Mouse (Mus musculus) CH12.LX (cell line): ENCODE data around the gene Tigit. TPM values are rescaled to one million over a fixed set of nuclear protein-coding genes. Genes with fewer than 3 reads are reported as not detected.

Experiments
- DNase-seq: peaks from one replicate; pipeline ENCODE4 v3.0.0-alpha.2; 2013; ENCODE audit errors: extremely low read depth
- H3K27ac ChIP-seq: 2 replicates; pipeline ENCODE4 v1.5.1; 2012; ENCODE audit warnings: low read depth, mild to moderate bottlenecking, control low read depth, moderate library complexity; ENCODE audit not compliant: insufficient read depth
- H3K27me3 ChIP-seq: replicated peaks from 2 replicates; pipeline ENCODE3; 2012; ENCODE audit warnings: inconsistent platforms
- H3K36me3 ChIP-seq, 2 experiments: replicated peaks in 1 of 2; 2 replicates each; pipeline versions ENCODE3 to v1.6.1; 2012; ENCODE audit warnings: inconsistent platforms in 1 of 2, low read length in 1 of 2, mild to moderate bottlenecking in 1 of 2, mixed read lengths in 1 of 2, moderate library complexity in 1 of 2; ENCODE audit not compliant: control insufficient read depth in 1 of 2, insufficient read depth in 1 of 2
- H3K4me1 ChIP-seq, 2 experiments: 2 replicates each; pipeline ENCODE4 v1.6.1; 2012; ENCODE audit warnings: inconsistent platforms in 1 of 2, moderate library complexity in 1 of 2; ENCODE audit not compliant: insufficient read depth in 2 of 2, control insufficient read depth in 1 of 2
- H3K4me2 ChIP-seq: 2 replicates; pipeline ENCODE4 v1.6.1; 2012; ENCODE audit warnings: low read depth, mild to moderate bottlenecking, control low read depth; ENCODE audit not compliant: poor library complexity, insufficient read depth, severe bottlenecking
- H3K4me3 ChIP-seq, 3 experiments: fragments of 150-350 bp in 1 of 3; sonication (generic) in 1 of 3; replicated peaks in 1 of 3; 2 replicates each; pipeline versions ENCODE3 to v1.5.1; 2011 to 2012; ENCODE audit warnings: low read depth in 2 of 3, low read length in 2 of 3, mild to moderate bottlenecking in 2 of 3, moderate library complexity in 2 of 3, control low read depth in 1 of 3, improper control_type of control experiment in 1 of 3, inconsistent platforms in 1 of 3, mixed read lengths in 1 of 3; ENCODE audit not compliant: poor library complexity in 1 of 3
- H3K79me2 ChIP-seq: replicated peaks from 2 replicates; pipeline ENCODE4 v1.6.1; 2012; ENCODE audit warnings: mild to moderate bottlenecking, moderate library complexity; ENCODE audit not compliant: control insufficient read depth, poor library complexity, insufficient read depth, severe bottlenecking; ENCODE audit errors: extremely low read depth
- H3K9ac ChIP-seq: 2 replicates; pipeline ENCODE4 v1.6.1; 2012; ENCODE audit warnings: low read depth, mild to moderate bottlenecking, control low read depth, moderate library complexity; ENCODE audit not compliant: insufficient read depth
- H3K9me3 ChIP-seq: replicated peaks from 2 replicates; pipeline ENCODE3; 2012; ENCODE audit warnings: low read length, inconsistent platforms, mixed read lengths
- BHLHE40 ChIP-seq: IDR thresholded peaks from 2 replicates; pipeline ENCODE4 v1.6.1; 2011; ENCODE audit warnings: mild to moderate bottlenecking, low read depth, low read length, improper control_type of control experiment
- CHD1 ChIP-seq: IDR thresholded peaks from 2 replicates; pipeline ENCODE4 v1.6.1; 2012; ENCODE audit warnings: low read depth, low read length, improper control_type of control experiment, inconsistent platforms
- CHD2 ChIP-seq: IDR thresholded peaks from 2 replicates; pipeline ENCODE4 v1.6.1; 2011; ENCODE audit warnings: low read length, improper control_type of control experiment
- CTCF ChIP-seq, 2 experiments: IDR thresholded peaks in 1 of 2; conservative IDR thresholded peaks in 1 of 2; 2 replicates each; pipeline ENCODE4 v1.5.1; 2011 to 2012; ENCODE audit warnings: low read depth in 2 of 2, low read length in 2 of 2, improper control_type of control experiment in 1 of 2, inconsistent platforms in 1 of 2, mild to moderate bottlenecking in 1 of 2, moderate library complexity in 1 of 2
- E2F4 ChIP-seq: IDR thresholded peaks from 2 replicates; pipeline ENCODE4 v1.6.1; 2011; ENCODE audit warnings: low read depth, low read length, improper control_type of control experiment; ENCODE audit not compliant: insufficient replicate concordance
- ELF1 ChIP-seq: IDR thresholded peaks from 2 replicates; pipeline ENCODE4 v1.6.1; 2014; ENCODE audit warnings: low read depth, mild to moderate bottlenecking, inconsistent platforms, low read length, improper control_type of control experiment
- ETS1 ChIP-seq: conservative IDR thresholded peaks from 2 replicates; pipeline ENCODE4 v1.6.1; 2012; ENCODE audit warnings: low read depth, mild to moderate bottlenecking, inconsistent platforms, low read length, improper control_type of control experiment, moderate library complexity
- GABPA ChIP-seq: IDR thresholded peaks from 2 replicates; pipeline ENCODE4 v1.6.1; 2012; ENCODE audit warnings: low read depth, low read length, improper control_type of control experiment, inconsistent platforms; ENCODE audit not compliant: insufficient replicate concordance
- HCFC1 ChIP-seq: IDR thresholded peaks from 2 replicates; pipeline ENCODE4 v1.6.1; 2012; ENCODE audit warnings: low read depth, mild to moderate bottlenecking, inconsistent platforms, low read length, improper control_type of control experiment
- IRF4 ChIP-seq: IDR thresholded peaks from 2 replicates; pipeline ENCODE4 v1.6.1; 2014; ENCODE audit warnings: low read depth, mild to moderate bottlenecking, inconsistent platforms, low read length, improper control_type of control experiment
- JUN ChIP-seq: IDR thresholded peaks from 2 replicates; pipeline ENCODE4 v1.6.1; 2011; ENCODE audit warnings: low read depth, mild to moderate bottlenecking, low read length, improper control_type of control experiment, moderate library complexity; ENCODE audit not compliant: insufficient read depth
- JUND ChIP-seq: conservative IDR thresholded peaks from 2 replicates; pipeline ENCODE4 v1.6.1; 2011; ENCODE audit warnings: low read depth, low read length, improper control_type of control experiment
- KAT2A ChIP-seq: IDR thresholded peaks from 2 replicates; pipeline ENCODE4 v1.6.1; 2012; ENCODE audit warnings: low read length, improper control_type of control experiment, inconsistent platforms; ENCODE audit not compliant: insufficient replicate concordance
- MAFK ChIP-seq: IDR thresholded peaks from 2 replicates; pipeline ENCODE4 v1.6.1; 2011; ENCODE audit warnings: low read length, improper control_type of control experiment; ENCODE audit not compliant: insufficient replicate concordance
- MAX ChIP-seq: IDR thresholded peaks from 2 replicates; pipeline ENCODE4 v1.6.1; 2011; ENCODE audit warnings: low read length, improper control_type of control experiment
- MAZ ChIP-seq: IDR thresholded peaks from 2 replicates; pipeline ENCODE4 v1.6.1; 2012; ENCODE audit warnings: low read depth, mild to moderate bottlenecking, inconsistent platforms, low read length, improper control_type of control experiment, moderate library complexity
- MEF2A ChIP-seq: IDR thresholded peaks from 2 replicates; pipeline ENCODE4 v1.6.1; 2014; ENCODE audit warnings: low read depth, mild to moderate bottlenecking, inconsistent platforms, low read length, improper control_type of control experiment, borderline replicate concordance
- MXI1 ChIP-seq: IDR thresholded peaks from 2 replicates; pipeline ENCODE4 v1.6.1; 2011; ENCODE audit warnings: mild to moderate bottlenecking, low read depth, low read length, improper control_type of control experiment
- MYC ChIP-seq: IDR thresholded peaks from 2 replicates; pipeline ENCODE4 v1.6.1; 2011; ENCODE audit warnings: low read depth, mild to moderate bottlenecking, improper control_type of control experiment, low read length
- NELFE ChIP-seq: IDR thresholded peaks from 2 replicates; pipeline ENCODE4 v1.6.1; 2011; ENCODE audit warnings: low read depth, low read length, improper control_type of control experiment
- NRF1 ChIP-seq: IDR thresholded peaks from 2 replicates; pipeline ENCODE4 v1.6.1; 2014; ENCODE audit warnings: low read depth, mild to moderate bottlenecking, inconsistent platforms, low read length, improper control_type of control experiment, moderate library complexity
- PAX5 ChIP-seq: IDR thresholded peaks from 2 replicates; pipeline ENCODE4 v1.6.1; 2012; ENCODE audit warnings: low read length, inconsistent platforms, mixed read lengths
- POLR2A ChIP-seq: IDR thresholded peaks from 2 replicates; pipeline ENCODE4 v1.6.1; 2011; ENCODE audit warnings: low read depth, mild to moderate bottlenecking, improper control_type of control experiment, low read length
- POLR2AphosphoS2 ChIP-seq: IDR thresholded peaks from 2 replicates; pipeline ENCODE4 v1.6.1; 2011; ENCODE audit warnings: low read depth, low read length, improper control_type of control experiment
- RAD21 ChIP-seq: IDR thresholded peaks from 2 replicates; pipeline ENCODE4 v1.6.1; 2011; ENCODE audit warnings: low read depth, mild to moderate bottlenecking, low read length, improper control_type of control experiment, moderate library complexity
- RCOR1 ChIP-seq: conservative IDR thresholded peaks from 2 replicates; pipeline ENCODE4 v1.6.1; 2012; ENCODE audit warnings: low read depth, mild to moderate bottlenecking, inconsistent platforms, low read length, improper control_type of control experiment
- SIN3A ChIP-seq: IDR thresholded peaks from 2 replicates; pipeline ENCODE4 v1.6.1; 2012; ENCODE audit warnings: low read length, improper control_type of control experiment, inconsistent platforms
- SMC3 ChIP-seq: IDR thresholded peaks from 2 replicates; pipeline ENCODE4 v1.6.1; 2011; ENCODE audit warnings: low read depth, low read length, improper control_type of control experiment
- TBP ChIP-seq: conservative IDR thresholded peaks from 2 replicates; pipeline ENCODE4 v1.6.1; 2011; ENCODE audit warnings: low read depth, low read length, improper control_type of control experiment
- TCF12 ChIP-seq: IDR thresholded peaks from 2 replicates; pipeline ENCODE4 v1.6.1; 2014; ENCODE audit warnings: low read depth, mild to moderate bottlenecking, inconsistent platforms, low read length, improper control_type of control experiment
- UBTF ChIP-seq: IDR thresholded peaks from 2 replicates; pipeline ENCODE4 v1.6.1; 2012; ENCODE audit warnings: low read depth, mild to moderate bottlenecking, inconsistent platforms, low read length, improper control_type of control experiment, moderate library complexity
- USF1 ChIP-seq: IDR thresholded peaks from 2 replicates; pipeline ENCODE4 v1.6.1; 2014; ENCODE audit warnings: low read depth, mild to moderate bottlenecking, inconsistent platforms, low read length, improper control_type of control experiment
- USF2 ChIP-seq: conservative IDR thresholded peaks from 2 replicates; pipeline ENCODE4 v1.6.1; 2011; ENCODE audit warnings: low read depth, low read length, improper control_type of control experiment
- ZC3H11A ChIP-seq: IDR thresholded peaks from 2 replicates; pipeline ENCODE4 v1.6.1; 2012; ENCODE audit warnings: low read depth, mild to moderate bottlenecking, inconsistent platforms, low read length, improper control_type of control experiment
- ZKSCAN1 ChIP-seq: IDR thresholded peaks from 2 replicates; pipeline ENCODE4 v1.6.1; 2012; ENCODE audit warnings: low read depth, inconsistent platforms, low read length, improper control_type of control experiment, borderline replicate concordance
- ZMIZ1 ChIP-seq: IDR thresholded peaks from 2 replicates; pipeline ENCODE4 v1.6.1; 2012; ENCODE audit warnings: low read depth, mild to moderate bottlenecking, inconsistent platforms, low read length, improper control_type of control experiment
- ZNF384 ChIP-seq: IDR thresholded peaks from 2 replicates; pipeline ENCODE4 v1.6.1; 2012; ENCODE audit warnings: low read depth, low read length, improper control_type of control experiment, inconsistent platforms
- dilution Hi-C: fragments of 300-500 bp; cut with MboI; formaldehyde crosslinking; loops from 2 replicates; pipeline ENCODE4 v1.14.3; 2020; ENCODE audit warnings: low sequenced_read_pairs; ENCODE audit not compliant: extremely low pct_unique_long_range_greater_than_20kb, extremely low pct_ligation_motif_present
- in situ Hi-C: fragments of 300-500 bp; cut with MboI; formaldehyde crosslinking; loops from 3 replicates; pipeline ENCODE4 v1.14.3; 2019; ENCODE audit warnings: low sequenced_read_pairs, low pct_ligation_motif_present, low pct_unique_long_range_greater_than_20kb, mixed read lengths
- polyA plus RNA-seq: library from polyadenylated mRNA; unstranded; fragments of >175 nt; gene quantifications from 2 replicates; pipeline ENCODE4 v1.2.1, GENCODE M21; 2012; ENCODE audit warnings: low read depth; ENCODE audit not compliant: insufficient read length
- total RNA-seq, 2 experiments: library from RNA; depleted of rRNA; stranded (reverse); fragments of 300-350 nt in 1 of 2; fragments of >200 nt in 1 of 2; gene quantifications; 2 replicates each; pipeline ENCODE4 v1.2.3; 2012 to 2014

The Tigit gene
- total and polyA plus RNA-seq, 3 experiments, result 17.5 to 67.2 (median 55.4) TPM

GRCm38 (mm10) chr16:43662124-43663004 is 1.6 kb downstream of the Tigit start:
- peaks cover 20 to 30% of the 10 kb centered on the region in 2 experiments for H3K36me3 ChIP-seq
- peak overlapping the region; percentile 95 for H3K9ac ChIP-seq
- no peaks in the 10 kb centered on the region for H3K27me3 ChIP-seq
- peaks cover 39% of the 10 kb centered on the region for H3K79me2 ChIP-seq
- peak overlapping the region; percentile 86 for H3K4me2 ChIP-seq
- peak overlapping the region; percentile 94 for H3K27ac ChIP-seq
- peaks cover 43 to 91% of the 10 kb centered on the region in 2 experiments for H3K4me1 ChIP-seq
- no peak for DNase-seq
- dilution Hi-C loops (no loop called here), in situ Hi-C loops (loop anchor here (5.0 kb wide), 1 partner anchor 35 kb away; no protein-coding TSS in a partner anchor)
- peak overlapping the region; percentile 38 to 60 (median 52) for H3K4me3 ChIP-seq
- peaks cover 8% of the 10 kb centered on the region for H3K9me3 ChIP-seq
- TF ChIP-seq JUND (no peak), ZNF384 (no peak), JUN (no peak), NRF1 (peak; percentile 27; the same call in 1 of the 2 replicates), MAFK (no peak), GABPA (no peak), POLR2AphosphoS2 (0 out of 2 replicates have a peak, but pooled peaks have one; percentile 54), SIN3A (peak; percentile 67), USF1 (no peak), USF2 (no peak), POLR2A (peak; percentile 48; the same call in 1 of the 2 replicates), KAT2A (no peak), TCF12 (no peak; the same call in 1 of the 2 replicates), ELF1 (no peak; the same call in 1 of the 2 replicates), PAX5 (no peak), MYC (0 out of 2 replicates have a peak, but pooled peaks have one; percentile 34), HCFC1 (peak; percentile 27; the same call in 1 of the 2 replicates), RAD21 (no peak), CHD1 (peak; percentile 94), MAZ (peak; percentile 66; the same call in 1 of the 2 replicates), ZC3H11A (no peak), CTCF (conservative IDR thresholded peaks at IDR 0.05 in 1 of 2, IDR thresholded peaks at IDR 0.05 in 1 of 2; ENCODE audit: low read depth in 2 of 2, low read length in 2 of 2) (no peak), MXI1 (peak; percentile 70), E2F4 (no peak), SMC3 (peak; percentile 5; the same call in 1 of the 2 replicates), MEF2A (no peak), TBP (no peak), NELFE (no peak), ZKSCAN1 (no peak), MAX (0 out of 2 replicates have a peak, but pooled peaks have one; percentile 14), ETS1 (0 out of 2 replicates have a peak, but pooled peaks have one; percentile 24), BHLHE40 (peak; percentile 78), IRF4 (no peak), UBTF (no peak), CHD2 (no peak; the same call in 1 of the 2 replicates), RCOR1 (peak; percentile 86), ZMIZ1 (peak; percentile 86; the same call in 1 of the 2 replicates)
